Mouse (Mus musculus): Measurements from ENCODE around the gene Ch25h. TPM values are rescaled to one million over a fixed set of nuclear protein-coding genes. Genes with fewer than 3 reads are reported as not detected.

The Ch25h gene
- total RNA-seq (2021): under 1 TPM; 0.23 to 0.44 TPM
- long read RNA-seq, experiment 1, partial matches to known transcripts: 0 of 1 reads
- long read RNA-seq, experiment 1, other reads (novel, unspliced or antisense): 0 of 1 reads
- long read RNA-seq, experiment 2: 0 reads

DNA sequence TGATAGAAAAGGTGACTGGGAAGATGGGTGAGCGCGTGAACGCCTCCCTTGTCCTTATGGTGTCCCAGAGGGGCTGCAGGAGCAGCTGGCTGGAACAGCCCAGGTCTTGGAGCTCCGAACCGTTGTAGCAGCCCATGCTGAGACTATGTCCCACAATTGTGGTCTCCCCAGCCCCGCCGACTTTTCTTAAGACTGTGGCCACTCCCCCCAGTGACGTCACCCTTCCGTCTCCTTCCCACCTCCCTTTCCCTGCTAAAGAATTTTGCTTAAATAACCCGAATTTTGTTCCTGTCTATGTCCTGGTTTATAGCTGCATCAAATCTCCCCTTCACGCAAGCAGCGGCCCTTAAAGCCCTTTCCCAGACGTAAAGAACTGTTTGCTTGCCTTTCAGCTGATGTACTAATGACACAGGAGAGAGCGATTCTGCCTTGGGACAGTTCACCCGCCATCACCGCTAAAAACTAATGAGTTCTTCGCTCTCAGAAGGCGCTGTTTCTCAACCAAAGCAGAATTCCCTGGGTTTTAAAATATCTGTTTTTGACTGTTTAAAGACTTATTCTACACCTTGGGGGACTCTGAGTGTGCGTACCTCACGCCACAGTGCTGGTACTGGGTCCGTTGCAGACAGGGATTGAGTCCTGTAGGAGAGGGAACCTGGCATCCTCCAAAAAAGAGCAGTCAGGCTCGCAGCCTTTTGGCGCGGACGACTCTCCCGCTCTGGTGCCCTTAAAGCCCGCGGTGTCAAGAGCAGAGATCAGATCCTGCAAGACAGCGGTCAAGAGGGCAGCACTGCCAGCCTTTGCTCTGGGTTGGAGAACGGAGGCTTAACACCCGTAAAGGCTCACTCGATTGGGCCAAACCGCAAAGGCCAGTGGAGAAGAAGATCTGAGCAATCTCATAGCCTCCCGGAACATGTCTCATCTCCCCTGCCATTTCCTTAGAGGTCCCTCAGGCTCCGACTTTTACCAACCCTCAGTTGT lies at the start of gene Ch25h:
Ch25h (minus strand) TSS at position 174 of the 981 bp plus-strand sequence.
- peak; percentile 11 to 29 for DNase-seq (ENCODE audit: low spot score in 2 of 2)

DNA sequence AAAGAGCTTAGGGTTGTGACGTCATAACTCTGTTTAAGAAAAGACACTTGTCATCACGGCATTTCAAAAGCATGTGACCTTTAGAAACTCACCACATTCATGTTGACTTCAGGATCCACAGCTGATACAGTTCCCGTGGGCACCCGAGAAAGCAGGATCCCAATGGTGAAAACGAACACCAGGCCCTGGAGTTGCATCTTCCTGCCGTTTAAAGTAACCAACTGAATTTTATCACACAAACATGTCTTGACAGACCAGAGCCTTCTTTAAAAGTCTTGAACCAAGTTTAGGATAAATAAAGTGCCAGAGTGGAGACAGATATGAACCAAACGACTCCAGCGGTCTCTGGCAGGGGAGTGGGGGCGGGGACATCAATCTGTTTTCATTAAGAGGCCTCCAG lies 49.7 kb upstream of the Ch25h start:
- DNase-seq (ENCODE audit: low spot score in 2 of 2): no peak

DNA sequence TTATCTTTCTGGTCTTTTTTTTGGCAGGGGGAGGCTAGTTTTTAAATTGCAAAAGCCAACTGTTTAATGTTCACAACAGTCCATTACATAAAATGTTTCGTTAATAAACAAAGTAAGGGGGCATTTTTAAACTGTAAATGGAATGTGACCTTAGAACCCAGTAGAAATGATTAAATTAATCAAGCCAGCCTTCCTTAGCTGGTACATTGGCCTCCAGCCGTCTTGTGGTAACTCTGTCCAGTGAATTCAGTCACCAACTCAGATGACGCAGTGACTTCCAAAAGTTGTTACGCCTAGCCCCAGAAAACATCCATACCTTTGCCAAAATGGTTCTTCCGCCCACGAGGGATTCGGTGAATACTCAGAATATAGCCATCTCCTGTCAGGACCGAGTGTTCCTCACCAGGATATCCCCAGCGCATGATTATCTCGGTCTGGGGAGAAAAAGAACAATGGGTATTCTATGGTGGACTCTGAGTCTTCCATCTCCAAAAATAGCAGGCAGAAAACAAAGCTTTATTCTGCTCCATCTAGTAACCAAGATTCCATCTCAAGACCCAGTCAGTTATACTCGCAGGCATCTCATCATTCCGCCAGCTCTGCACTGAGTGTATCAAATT lies 48.3 kb upstream of the Ch25h start:
- no peak for DNase-seq (ENCODE audit: low spot score in 2 of 2)

DNA sequence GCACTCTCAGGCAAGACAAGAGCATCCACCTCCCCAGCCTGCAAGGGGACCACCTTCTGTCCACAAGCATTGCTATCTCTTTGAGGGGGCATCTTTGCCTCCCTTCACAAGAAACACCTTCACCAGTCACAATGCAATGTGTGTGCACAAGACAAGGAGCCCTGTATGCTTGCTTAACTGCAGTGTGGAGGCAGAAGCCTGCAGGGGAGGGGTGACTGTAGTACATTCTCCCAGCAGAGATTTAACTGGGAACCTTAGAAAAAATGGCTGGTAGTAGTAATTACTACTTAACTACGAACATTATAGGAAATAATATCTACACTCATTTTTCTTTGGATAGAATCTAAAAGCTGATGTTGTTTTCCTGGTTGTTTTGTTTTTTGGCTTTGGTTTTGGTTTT lies 47.0 kb upstream of the Ch25h start:
- no peak for DNase-seq (ENCODE audit: low spot score in 2 of 2)

DNA sequence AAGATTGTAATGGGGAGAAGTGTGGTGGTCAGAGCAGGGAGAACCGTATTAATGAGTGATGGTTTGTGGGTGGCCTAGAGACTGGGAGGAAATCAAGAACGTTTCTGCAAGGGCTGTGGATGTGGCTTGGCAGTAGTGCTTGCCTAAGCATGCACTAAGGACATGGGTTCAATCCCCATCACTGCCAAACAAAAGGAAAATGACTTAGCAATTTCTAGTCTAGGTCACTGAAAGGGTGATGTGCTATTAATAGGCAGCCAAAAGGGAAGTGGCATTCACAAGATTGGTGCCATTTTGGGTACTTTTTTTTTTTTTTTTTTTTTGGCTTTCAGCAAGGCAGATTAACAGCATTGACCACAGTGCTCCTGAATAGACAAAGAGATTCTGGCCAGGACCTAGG lies 46.4 kb upstream of the Ch25h start:
- DNase-seq (ENCODE audit: low spot score in 2 of 2): no peak

DNA sequence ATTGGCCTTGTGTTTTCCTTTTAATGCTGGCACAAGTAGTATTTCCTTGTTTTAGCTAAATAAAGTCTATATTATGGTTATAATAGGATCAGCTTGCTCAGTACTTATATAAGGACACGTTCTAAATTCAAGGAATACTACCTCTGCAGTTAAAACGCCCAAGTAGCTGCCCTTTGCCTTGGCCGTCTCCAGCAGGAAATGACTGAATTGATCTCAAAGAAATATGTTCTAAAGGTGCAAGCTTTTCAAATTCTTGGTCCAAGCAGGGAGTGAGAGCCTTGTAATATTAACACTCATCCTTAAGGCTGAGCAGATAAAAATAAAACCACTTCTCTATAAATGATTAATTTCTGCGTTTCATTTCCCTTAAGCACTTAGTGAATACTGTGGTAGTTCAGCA lies 45.1 kb upstream of the Ch25h start:
- DNase-seq (ENCODE audit: low spot score in 2 of 2): no peak

DNA sequence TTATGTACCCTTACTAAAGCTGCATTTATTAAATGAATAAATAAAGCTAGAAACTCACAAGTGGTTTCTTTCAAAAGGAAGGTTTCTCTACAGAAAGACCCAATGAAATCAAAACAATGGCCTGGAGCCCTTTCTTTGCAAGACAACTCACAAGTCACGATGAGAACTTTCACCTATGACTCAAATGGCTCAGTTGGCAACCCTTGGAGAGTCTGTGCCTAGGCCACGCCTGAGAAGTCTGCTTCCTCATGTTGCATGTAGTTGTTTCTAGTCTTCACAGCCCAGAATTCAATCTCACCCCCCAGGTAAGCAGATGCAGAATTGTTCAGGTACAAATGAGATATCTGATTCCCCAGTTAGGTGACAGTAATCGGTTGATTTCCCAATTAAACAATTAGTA lies 44.7 kb upstream of the Ch25h start:
- DNase-seq (ENCODE audit: low spot score in 2 of 2): no peak

DNA sequence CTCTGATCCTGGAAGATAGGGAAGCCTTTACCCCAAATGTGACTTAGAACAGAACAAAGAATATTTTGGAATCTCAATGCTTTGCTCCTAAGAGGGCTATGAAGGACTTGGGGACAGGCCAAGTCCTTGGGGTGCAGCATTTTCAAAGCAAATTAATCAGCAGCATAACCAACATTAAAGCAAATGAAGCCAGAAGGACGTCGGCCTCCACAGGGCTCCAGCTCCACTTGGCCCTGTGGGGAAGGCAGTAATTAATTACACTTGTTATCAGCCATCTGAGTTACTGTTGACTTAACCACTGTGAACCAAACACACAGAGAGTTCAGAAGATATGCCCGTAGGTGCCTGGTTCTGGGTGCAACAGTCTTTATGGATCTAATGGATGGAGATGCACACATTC lies 43.8 kb upstream of the Ch25h start:
- no peak for DNase-seq (ENCODE audit: low spot score in 2 of 2)

DNA sequence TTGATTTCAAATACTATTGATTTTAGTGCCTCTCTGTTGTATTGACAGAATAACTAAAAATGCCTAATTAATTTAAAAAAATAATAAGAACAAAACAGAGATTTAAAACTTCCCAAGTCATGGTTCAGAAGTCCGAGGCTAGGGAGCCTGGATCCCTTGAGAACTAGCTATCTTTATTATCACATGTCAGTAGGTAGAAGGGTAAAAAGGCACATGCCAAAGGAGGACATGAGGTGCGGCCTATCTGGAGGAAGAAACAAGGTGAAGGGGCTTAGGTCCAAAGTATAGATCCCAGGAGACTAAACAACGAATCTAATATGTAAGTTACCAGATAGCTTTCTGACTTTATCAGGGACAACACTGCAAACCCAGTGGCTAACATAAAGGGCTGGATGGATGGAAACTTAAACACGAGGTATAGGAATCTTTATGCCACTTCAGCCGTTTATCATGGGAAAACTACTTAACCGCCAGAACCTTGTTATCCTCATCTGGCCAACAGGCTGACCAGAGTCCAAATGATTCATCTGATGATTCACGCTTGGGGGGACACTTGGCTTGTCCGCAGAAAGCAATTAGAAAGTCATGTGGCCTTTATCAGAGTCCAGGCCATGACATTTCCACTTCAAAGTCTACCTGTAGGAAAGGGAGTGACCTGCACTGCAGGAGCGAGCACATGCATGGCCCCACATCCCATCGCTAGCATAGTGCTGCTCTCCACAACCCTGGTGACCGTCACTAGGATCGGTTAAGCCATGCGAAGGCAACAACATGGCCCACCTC lies 43.0 kb upstream of the Ch25h start:
- no peak for DNase-seq (ENCODE audit: low spot score in 2 of 2)

DNA sequence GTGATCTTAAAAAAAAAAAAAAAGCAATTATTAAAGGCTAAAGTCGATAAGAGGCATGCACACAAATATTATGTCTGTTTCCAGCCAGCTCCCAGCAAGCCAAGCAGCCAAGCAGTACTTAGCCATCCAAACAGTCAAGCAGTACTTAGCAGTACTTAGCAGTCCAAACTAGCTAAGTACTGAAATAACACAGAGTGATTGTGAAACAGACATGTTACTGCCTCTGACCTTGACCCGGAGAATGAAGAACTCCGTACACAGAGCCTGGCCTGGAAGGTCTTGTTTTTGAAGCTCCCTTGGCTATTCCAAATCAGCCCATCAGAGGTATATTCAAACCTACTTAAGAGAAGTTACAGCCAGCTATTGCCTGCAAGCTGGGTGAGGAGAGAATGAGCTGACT lies 42.2 kb upstream of the Ch25h start:
- DNase-seq (ENCODE audit: low spot score in 2 of 2): no peak

DNA sequence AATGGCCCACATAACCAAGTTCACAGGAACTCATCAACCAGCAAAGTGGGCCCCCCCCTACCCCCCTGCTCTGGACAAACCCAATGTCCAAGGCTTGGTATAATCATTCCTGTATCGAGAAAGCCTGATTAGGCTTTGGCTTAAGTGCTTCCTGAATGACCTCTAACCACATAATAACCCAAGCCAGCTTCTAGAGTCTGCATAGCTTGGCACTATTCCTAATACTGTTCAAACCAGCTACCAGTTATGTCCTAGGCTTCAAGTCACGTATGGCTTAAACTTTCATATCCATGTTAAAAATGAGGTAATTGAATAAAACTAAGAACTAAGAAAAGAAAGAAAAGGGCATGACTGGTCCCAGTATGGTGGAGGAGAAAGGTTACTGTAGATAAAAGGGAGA lies 41.4 kb upstream of the Ch25h start:
- no peak for DNase-seq (ENCODE audit: low spot score in 2 of 2)

DNA sequence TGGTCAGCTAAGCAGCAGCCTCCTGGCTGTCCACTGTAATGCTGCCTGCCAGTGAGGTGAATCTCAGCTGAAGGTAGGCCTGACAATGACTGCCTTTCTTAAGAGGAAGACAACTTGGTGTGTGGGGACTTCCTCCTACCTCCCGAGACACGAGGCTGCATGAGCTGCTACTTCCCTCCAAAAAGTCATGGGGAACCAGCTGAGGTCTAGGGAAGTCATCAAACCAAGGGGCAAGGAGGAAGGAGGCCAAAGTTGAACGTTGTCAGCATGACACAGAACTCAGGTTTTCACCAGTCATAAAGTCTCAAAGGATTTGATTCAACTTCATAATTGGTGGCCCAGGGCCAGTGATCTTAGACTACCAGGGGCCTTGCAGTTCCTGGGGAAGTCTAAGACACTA lies 40.7 kb upstream of the Ch25h start:
- no peak for DNase-seq (ENCODE audit: low spot score in 2 of 2)

DNA sequence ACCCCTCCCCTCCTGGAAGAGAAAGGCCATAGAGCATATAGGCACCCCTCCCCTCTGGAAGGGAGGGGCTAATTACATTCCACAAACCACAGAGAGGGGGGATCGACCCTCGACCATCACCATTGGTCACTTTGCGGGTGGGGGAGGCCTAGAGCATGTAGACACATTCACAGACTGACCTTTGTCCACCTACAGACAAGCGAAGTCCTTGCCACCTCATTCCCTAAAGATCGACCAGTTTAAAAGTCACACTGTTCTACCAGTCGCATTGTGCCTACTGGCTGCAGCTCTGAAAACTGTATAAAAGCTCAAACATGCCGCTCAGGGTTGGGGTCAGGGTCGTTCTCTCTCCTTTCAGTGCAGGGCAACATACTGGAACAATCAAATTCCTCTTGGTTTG lies 36.6 kb upstream of the Ch25h start:
- no peak for DNase-seq (ENCODE audit: low spot score in 2 of 2)

DNA sequence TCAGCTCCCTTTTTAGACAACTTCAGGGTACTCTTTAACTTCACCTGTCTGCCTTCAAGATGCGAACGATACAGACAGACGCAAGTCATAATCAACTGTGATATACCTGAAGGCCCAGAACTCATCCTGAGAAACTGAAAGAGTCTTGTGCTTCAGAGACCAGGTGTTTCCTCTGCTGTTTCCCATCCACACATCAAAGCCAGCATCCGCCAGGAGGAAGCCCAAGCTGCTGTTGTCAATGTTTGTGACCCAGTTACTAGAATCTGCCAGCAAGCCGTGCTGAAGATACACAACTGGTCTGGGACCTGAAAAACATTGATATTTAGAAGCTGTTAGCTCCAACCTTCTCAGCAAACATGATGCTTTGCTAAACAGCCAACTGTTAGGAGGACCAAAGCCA lies 35.8 kb upstream of the Ch25h start:
- DNase-seq (ENCODE audit: low spot score in 2 of 2): no peak

DNA sequence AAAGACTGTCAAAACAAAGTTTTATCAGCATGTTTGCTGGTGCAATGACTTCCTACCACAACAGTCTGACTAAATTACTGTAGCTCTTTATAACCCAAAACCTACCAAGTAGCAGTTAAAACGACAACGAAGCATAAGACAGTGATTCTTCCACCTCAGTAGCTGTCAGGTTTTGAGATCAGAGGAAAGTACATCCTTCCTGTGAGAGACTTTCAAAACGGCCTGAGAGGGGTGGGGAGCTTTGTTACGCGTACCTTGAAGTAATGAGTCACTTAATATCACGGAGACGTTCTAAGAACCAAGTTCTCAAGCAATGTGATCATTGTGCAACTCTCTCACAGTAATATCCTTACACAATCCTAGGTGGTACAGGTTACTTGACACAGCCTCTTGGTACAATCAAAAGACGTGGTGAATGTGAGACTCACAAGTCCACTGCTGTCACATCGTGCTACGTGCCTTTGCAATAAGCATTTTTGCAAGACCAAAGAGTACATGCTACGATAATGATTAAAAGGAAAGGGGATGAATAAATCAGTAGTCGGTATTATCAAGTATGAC lies 30.3 kb upstream of the Ch25h start:
- no peak for DNase-seq (ENCODE audit: low spot score in 2 of 2)

DNA sequence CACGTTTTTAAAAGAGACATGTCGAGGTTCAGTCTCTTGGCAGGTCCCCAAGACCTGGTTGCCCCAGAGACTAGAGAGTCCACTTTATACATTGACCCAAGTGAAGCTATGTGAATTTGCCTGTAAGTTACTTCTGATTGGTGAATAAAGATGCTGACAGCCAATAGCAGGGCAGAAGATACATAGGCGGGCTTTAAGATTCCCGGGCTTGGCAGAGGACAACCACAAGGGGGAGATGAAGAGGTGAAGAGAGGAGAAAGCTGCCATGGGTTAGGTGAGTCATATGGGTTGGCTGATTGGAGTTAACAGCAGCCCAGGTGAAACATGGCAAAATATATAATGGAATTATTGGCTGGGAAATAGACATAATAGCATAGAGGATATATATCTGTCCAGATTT lies 25.8 kb upstream of the Ch25h start:
- peak; percentile 36 to 43 for DNase-seq (ENCODE audit: low spot score in 2 of 2)

DNA sequence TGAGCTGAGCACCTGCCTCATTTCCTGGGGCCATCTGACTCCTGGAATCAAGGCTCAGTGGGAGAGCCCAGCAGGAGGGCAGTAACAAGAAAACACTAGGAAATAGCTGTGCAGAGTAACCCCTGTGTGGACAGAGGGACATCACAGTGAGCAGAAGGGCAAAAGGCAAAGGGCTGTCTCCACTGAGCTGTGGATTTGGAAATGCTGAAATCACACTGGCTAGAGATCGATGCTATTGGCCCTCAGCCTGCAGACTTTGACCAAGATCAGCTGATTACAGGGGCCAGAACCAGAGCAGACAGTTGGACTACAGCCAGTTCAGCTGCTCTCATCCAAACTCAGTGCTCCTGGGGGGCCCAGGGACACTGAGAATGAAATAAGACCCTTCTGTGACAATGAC lies 21.4 kb upstream of the Ch25h start:
- DNase-seq (ENCODE audit: low spot score in 2 of 2): no peak

DNA sequence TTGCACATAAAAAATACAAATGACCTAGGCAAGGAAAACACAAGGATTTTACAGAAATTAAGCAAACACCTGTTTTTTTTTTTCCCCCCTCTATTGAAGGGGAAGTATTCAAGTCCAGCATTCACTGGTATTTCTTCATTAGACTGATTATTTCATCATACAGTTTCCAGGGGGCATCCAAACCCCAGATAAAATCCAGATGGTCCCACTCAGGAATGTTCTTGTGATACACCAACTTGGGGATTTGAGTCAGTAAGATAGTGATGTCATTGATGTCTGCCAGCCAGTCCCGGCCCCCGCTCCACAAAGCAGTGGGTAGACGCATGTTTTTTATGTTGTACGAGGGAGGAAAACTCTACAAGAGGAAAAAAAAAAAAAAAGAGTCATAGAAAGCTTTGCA lies 18.9 kb upstream of the Ch25h start:
- no peak for DNase-seq (ENCODE audit: low spot score in 2 of 2)

DNA sequence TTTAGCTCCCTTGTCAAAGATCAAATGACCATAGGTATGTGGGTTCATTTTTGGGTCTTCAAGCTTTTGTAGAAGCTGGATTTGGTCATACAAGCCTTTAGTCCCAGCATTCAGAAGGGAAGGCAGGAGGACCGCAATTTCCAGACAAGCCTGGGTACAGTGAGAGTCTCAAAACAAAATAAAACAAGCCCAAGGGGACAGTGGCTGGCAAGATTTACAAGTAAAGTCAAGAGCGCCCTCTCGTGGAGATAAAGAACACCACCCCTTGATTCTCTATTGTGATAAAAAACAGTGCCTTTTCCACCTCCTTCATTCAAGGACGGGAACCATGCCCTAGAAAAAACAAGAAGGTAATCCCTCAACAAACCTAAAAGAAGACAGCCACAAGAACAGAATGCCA lies 8.6 kb upstream of the Ch25h start:
- peak; percentile 17 to 31 for DNase-seq (ENCODE audit: low spot score in 2 of 2)

DNA sequence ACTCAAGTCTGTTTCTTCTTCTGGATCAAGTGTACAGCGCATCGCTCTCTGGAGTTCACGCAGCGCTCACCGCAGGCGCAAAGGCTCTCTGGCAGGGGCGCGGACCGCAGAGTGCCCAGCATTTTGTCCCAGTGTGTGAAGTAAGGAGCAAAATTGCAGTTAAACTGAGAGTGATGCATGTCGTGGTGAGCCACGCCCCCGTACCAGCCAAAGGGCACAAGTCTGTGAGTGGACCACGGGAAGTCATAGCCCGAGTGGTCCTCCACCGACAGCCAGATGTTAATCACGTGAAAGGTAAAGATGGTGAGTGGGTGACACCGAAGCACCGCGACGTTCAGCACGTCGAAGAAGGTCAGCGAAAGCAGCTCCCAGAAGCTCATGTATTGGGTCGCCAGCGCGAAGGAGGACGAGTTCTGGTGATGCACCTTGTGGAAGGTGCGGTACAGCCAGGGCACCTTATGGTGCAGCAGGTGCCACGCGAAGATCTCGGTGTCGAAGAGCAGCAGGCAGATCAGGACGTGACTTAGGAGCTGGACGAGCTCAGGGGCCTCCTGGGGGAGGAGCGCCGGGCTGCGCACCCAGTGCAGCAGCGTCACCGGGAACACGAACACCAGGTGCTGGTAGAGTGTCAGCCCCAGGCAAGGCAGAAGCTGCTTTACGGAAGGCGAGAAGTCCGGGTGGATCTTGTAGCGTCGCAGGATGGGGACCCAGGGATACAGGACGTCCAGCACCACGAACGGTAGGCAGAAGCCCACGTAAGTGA lies 555 bp downstream of the Ch25h start:
- peak in 1 of 2 experiments; percentile 10 for DNase-seq (ENCODE audit: low spot score in 2 of 2)

DNA sequence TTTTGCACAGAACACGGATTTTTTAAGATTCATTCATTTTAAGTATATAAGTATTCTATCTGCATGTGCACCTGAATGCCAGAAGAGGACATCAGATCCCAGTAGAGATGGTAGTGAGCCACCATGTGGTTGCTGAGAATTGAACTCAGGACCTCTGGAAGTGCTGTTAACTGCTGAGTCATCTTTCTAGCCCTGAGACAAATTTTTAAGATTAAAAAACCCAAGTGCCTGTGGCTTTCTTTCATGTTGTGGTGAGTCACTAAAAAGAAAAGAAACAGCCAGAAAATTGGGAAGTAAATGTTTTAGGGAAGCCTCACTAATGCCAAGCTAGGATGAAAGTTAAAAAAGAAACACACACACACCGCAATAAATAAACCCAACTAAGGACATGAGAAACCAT lies 3.3 kb downstream of the Ch25h start:
- no peak for DNase-seq (ENCODE audit: low spot score in 2 of 2)
